Mouse (Mus musculus): Measurements from ENCODE around the gene Atpif1. TPM values are rescaled to one million over a fixed set of nuclear protein-coding genes. Genes with fewer than 3 reads are reported as not detected.
"Not testable (repeated sequence)": the region's sequence is repeated elsewhere in the genome, so short reads cannot be mapped to it uniquely, and the experiment has no call there.

The Atpif1 gene
- total and polyA plus RNA-seq, 3 experiments = 292 to 397 (median 342) TPM

GRCm38 (mm10) chr4:132563965-132564364 is 30.5 kb upstream of the Atpif1 start, which contains the start of gene Ptafr:
Gene Ptafr, plus strand, starts transcription at chr4:132564067.
- no peaks in the 10 kb centered on the region for H3K27me3 ChIP-seq (replicated peaks)
- dilution Hi-C loops (cut with MboI; ENCODE audit: extremely low pct_ligation_motif_present, extremely low pct_unique_long_range_greater_than_20kb, low sequenced_read_pairs) = no loop called here
- TF ChIP-seq JUN (IDR thresholded peaks at IDR 0.05; ENCODE audit: insufficient read depth, low read depth, low read length) = no peak
- TF ChIP-seq ELF1 (IDR thresholded peaks at IDR 0.05; ENCODE audit: low read depth, low read length) = no peak
- TF ChIP-seq CTCF (conservative IDR thresholded peaks at IDR 0.05 in 1 of 2, IDR thresholded peaks at IDR 0.05 in 1 of 2; ENCODE audit: low read depth in 2 of 2, low read length in 2 of 2) = peak in 1 of 2 experiments; percentile 10; a peak in 1 of 4 replicates
- 0 out of 2 replicates have a peak, but pooled peaks have one; percentile 37 for TF ChIP-seq TBP (conservative IDR thresholded peaks at IDR 0.05; ENCODE audit: low read depth, low read length)
- H3K4me1 ChIP-seq (ENCODE audit: control insufficient read depth in 1 of 2, insufficient read depth in 2 of 2) = peaks cover 3 to 33% of the 10 kb centered on the region in 2 experiments; a peak in 3 of 4 replicates
- H3K9ac ChIP-seq (ENCODE audit: insufficient read depth, low read depth) = no peak within 1 kb of the TSS
- H3K79me2 ChIP-seq (replicated peaks; ENCODE audit: control insufficient read depth, extremely low read depth, insufficient read depth, poor library complexity, severe bottlenecking) = no peaks in the 10 kb centered on the region
- in situ Hi-C loops (cut with MboI; ENCODE audit: low pct_ligation_motif_present, low pct_unique_long_range_greater_than_20kb, low sequenced_read_pairs) = no loop called here
- H3K9me3 ChIP-seq (replicated peaks; ENCODE audit: low read length) = no peaks in the 10 kb centered on the region
- no peak within 1 kb of the TSS for H3K4me3 ChIP-seq (replicated peaks in 1 of 3; ENCODE audit: low read depth in 2 of 3, low read length in 2 of 3, poor library complexity in 1 of 3)
- no peaks in the 10 kb centered on the region for H3K36me3 ChIP-seq (replicated peaks in 1 of 2; ENCODE audit: control insufficient read depth in 1 of 2, insufficient read depth in 1 of 2, low read length in 1 of 2)
- peak; percentile 55 for DNase-seq (ENCODE audit: extremely low read depth)
- no peak within 1 kb of the TSS for H3K27ac ChIP-seq (ENCODE audit: insufficient read depth, low read depth)
- no peak within 1 kb of the TSS for H3K4me2 ChIP-seq (ENCODE audit: insufficient read depth, low read depth, poor library complexity, severe bottlenecking)

GRCm38 (mm10) chr4:132563261-132563660 is 29.8 kb upstream of the Atpif1 start:
- dilution Hi-C loops (cut with MboI; ENCODE audit: extremely low pct_ligation_motif_present, extremely low pct_unique_long_range_greater_than_20kb, low sequenced_read_pairs) (no loop called here), in situ Hi-C loops (cut with MboI; ENCODE audit: low pct_ligation_motif_present, low pct_unique_long_range_greater_than_20kb, low sequenced_read_pairs) (no loop called here)
- Histone ChIP-seq H3K4me1 (ENCODE audit: control insufficient read depth in 1 of 2, insufficient read depth in 2 of 2) (peaks cover 3 to 33% of the 10 kb centered on the region in 2 experiments; a peak in 3 of 4 replicates), H3K9ac (ENCODE audit: insufficient read depth, low read depth) (no peak overlapping the region), H3K27me3 (replicated peaks) (no peaks in the 10 kb centered on the region), H3K4me2 (ENCODE audit: insufficient read depth, low read depth, poor library complexity, severe bottlenecking) (no peak overlapping the region), H3K9me3 (replicated peaks; ENCODE audit: low read length) (no peaks in the 10 kb centered on the region), H3K79me2 (replicated peaks; ENCODE audit: control insufficient read depth, extremely low read depth, insufficient read depth, poor library complexity, severe bottlenecking) (no peaks in the 10 kb centered on the region), H3K27ac (ENCODE audit: insufficient read depth, low read depth) (no peak overlapping the region), H3K4me3 (replicated peaks in 1 of 3; ENCODE audit: low read depth in 2 of 3, low read length in 2 of 3, poor library complexity in 1 of 3) (no peak overlapping the region), H3K36me3 (replicated peaks in 1 of 2; ENCODE audit: control insufficient read depth in 1 of 2, insufficient read depth in 1 of 2, low read length in 1 of 2) (no peaks in the 10 kb centered on the region)
- no peak for TF ChIP-seq NRF1 (IDR thresholded peaks at IDR 0.05; ENCODE audit: low read depth, low read length)
- no peak for TF ChIP-seq ETS1 (conservative IDR thresholded peaks at IDR 0.05; ENCODE audit: low read depth, low read length)
- TF ChIP-seq RCOR1 (conservative IDR thresholded peaks at IDR 0.05; ENCODE audit: low read depth, low read length) = no peak
- no peak for DNase-seq (ENCODE audit: extremely low read depth)

- H3K4me1 ChIP-seq (ENCODE audit: control insufficient read depth in 1 of 2, insufficient read depth in 2 of 2) = peaks cover 20 to 47% of the 10 kb centered on the region in 2 experiments
- H3K27me3 ChIP-seq (replicated peaks); DNase-seq (ENCODE audit: extremely low read depth); H3K4me3 ChIP-seq (replicated peaks in 1 of 3; ENCODE audit: low read depth in 2 of 3, low read length in 2 of 3, poor library complexity in 1 of 3); H3K9ac ChIP-seq (ENCODE audit: insufficient read depth, low read depth); dilution Hi-C loops (cut with MboI; ENCODE audit: extremely low pct_ligation_motif_present, extremely low pct_unique_long_range_greater_than_20kb, low sequenced_read_pairs); H3K4me2 ChIP-seq (ENCODE audit: insufficient read depth, low read depth, poor library complexity, severe bottlenecking); H3K9me3 ChIP-seq (replicated peaks; ENCODE audit: low read length); H3K79me2 ChIP-seq (replicated peaks; ENCODE audit: control insufficient read depth, extremely low read depth, insufficient read depth, poor library complexity, severe bottlenecking): not testable (repeated sequence)
- in situ Hi-C loops (cut with MboI; ENCODE audit: low pct_ligation_motif_present, low pct_unique_long_range_greater_than_20kb, low sequenced_read_pairs) = loop anchor here (10.0 kb wide), 1 partner anchor 49 kb away; no protein-coding TSS in a partner anchor
- TF ChIP-seq JUN (IDR thresholded peaks at IDR 0.05; ENCODE audit: insufficient read depth, low read depth, low read length) = peak; percentile 52
- peak; percentile 85 for TF ChIP-seq ZNF384 (IDR thresholded peaks at IDR 0.05; ENCODE audit: low read depth, low read length)
- H3K27ac ChIP-seq (ENCODE audit: insufficient read depth, low read depth) = 0 out of 2 replicates have a peak overlapping the region, but pooled peaks have one; percentile 11
- peaks cover 36 to 50% of the 10 kb centered on the region in 2 experiments for H3K36me3 ChIP-seq (replicated peaks in 1 of 2; ENCODE audit: control insufficient read depth in 1 of 2, insufficient read depth in 1 of 2, low read length in 1 of 2)
Observed at GRCm38 (mm10) chr4:132555550-132555949, 22.1 kb upstream of the Atpif1 start.

Data from CH12.LX (cell line).